Mouse (Mus musculus) adrenal gland, postnatal 0 days (tissue): ENCODE measurements around the gene Vmn1r210. TPM values are rescaled to one million over a fixed set of nuclear protein-coding genes. Genes with fewer than 3 reads are reported as not detected.

Experiments
- polyA plus RNA-seq: library from polyadenylated mRNA; unstranded; fragments of >200 nt; fragmentation: Nextera tagmentation; extraction: Ambion mirVana; gene quantifications from 2 replicates; pipeline ENCODE4 v1.2.1, GENCODE M21; 2015

Vmn1r210 gene
- polyA plus RNA-seq, result not detected in 2 replicates

DNA sequence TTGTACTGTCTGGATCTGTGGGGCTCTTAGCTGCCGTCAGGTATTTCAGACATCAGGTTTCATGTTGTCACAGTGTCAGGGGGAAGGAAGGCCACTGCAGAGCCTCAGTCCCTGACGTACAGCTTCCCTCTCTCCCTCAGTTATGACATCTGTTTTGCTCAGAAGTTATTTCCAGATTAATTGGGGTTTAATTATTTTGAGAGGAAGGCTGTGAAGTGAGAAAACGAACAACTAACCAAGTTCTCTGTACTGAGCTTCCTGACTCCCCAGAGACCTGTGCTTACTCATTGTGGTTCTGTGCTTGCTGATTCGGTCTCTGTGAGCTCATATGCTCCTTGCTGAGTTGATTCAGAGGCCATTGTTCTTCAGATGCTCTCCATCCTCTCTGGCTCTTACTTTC is at the start of gene Vmn1r210:
Gene Vmn1r210, minus strand, starts transcription at position 101 of the 400 bp plus-strand sequence.

DNA sequence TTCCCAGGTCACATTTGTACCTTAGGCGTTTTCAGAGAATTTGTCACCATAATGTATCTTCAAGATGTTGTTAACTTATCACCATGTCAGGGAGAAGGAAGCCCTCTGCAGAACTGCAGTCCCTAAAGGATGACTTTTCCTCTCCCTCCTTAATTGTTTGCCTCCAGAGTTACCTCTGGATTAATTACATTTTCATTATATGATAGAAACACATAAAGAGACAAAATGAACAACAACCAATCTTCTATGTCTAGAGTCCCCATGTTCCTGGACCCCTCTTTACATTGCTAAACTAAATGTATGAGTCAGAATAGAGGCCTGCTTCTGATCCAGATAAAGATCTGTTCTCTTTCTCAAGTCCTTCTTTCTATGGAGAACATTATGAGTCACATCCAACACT is 26.3 kb upstream of the Vmn1r210 start, which contains the start of gene Vmn1r211:
Gene Vmn1r211, minus strand, starts transcription at position 101 of the 400 bp plus-strand sequence.

DNA sequence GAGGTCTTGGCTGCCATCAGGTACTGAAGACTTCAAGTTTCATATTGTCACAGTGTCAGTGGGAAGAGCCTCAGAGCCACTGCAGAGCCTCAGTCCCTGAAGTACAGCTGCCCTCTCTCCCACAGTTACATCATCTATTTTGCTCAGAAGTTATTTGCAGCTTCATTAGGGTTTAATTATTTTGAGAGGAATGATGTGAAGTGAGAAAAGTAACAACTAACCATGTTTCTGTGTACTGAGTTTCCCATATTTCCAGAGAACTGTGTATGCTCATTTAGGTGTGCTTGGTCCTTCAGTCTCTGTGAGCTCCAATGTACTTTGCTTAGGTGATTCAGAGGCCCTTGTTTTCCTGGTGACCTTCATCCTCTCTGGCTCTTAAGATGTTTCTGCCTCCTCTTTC is 21.6 kb downstream of the Vmn1r210 start, which contains the start of gene Vmn1r209:
Gene Vmn1r209, minus strand, starts transcription at position 101 of the 400 bp plus-strand sequence.

DNA sequence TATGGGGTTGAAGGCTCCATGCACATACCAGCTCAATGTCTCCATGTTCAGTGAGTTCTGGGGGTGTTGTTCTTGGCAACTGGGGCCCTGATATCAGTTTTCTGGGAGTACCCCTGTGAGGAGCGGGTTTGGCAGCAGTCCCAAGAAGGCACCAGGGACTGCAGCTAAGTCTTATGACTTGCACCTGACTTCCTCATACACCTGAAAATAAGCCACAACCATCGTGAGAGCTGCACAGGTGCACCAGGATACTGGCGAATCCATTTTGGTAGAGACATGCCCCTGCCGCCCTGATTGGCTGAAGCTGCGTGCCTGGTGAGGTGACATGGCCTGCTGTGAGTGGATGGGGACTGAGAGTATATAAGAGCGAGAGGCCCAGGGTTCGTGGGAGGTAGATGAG is 53.8 kb downstream of the Vmn1r210 start, which contains the start of gene Vmn1r208:
Gene Vmn1r208, minus strand, starts transcription at position 101 of the 400 bp plus-strand sequence.

Other genes with a start within 250 kb of the Vmn1r210 start
- not detected in 2 replicates for gene Vmn1r205, start 238.3 kb downstream of the Vmn1r210 start, polyA plus RNA-seq
- not detected in 2 replicates for gene Vmn1r206, start 207.1 kb downstream of the Vmn1r210 start, polyA plus RNA-seq
- gene Vmn1r207-ps, start 101.7 kb downstream of the Vmn1r210 start, polyA plus RNA-seq, result not detected in 2 replicates
- gene Vmn1r208, start 53.9 kb downstream of the Vmn1r210 start, polyA plus RNA-seq, result not detected in 2 replicates
- gene Vmn1r209, start 21.7 kb downstream of the Vmn1r210 start, polyA plus RNA-seq, result not detected in 2 replicates
- not detected in 2 replicates for gene Vmn1r211, start 26.2 kb upstream of the Vmn1r210 start, polyA plus RNA-seq
- not detected in 2 replicates for gene Vmn1r212, start 52.9 kb upstream of the Vmn1r210 start, polyA plus RNA-seq
- not detected in 2 replicates for gene Vmn1r213, start 176.3 kb upstream of the Vmn1r210 start, polyA plus RNA-seq
- not detected in 2 replicates for gene Vmn1r214, start 199.1 kb upstream of the Vmn1r210 start, polyA plus RNA-seq
- not detected in 2 replicates for gene Vmn1r215, start 236.7 kb upstream of the Vmn1r210 start, polyA plus RNA-seq